Mouse (Mus musculus): ENCODE results near the gene Atg4c.

GRCm38 (mm10) chr4:99229371-99229770, 35.6 kb downstream of the Atg4c start:
- TF ChIP-seq CTCF (IDR thresholded peaks at IDR 0.05) (no peak), POLR2A (IDR thresholded peaks at IDR 0.05; ENCODE audit: insufficient read depth, low read depth, low read length) (no peak), EP300 (IDR thresholded peaks at IDR 0.05; ENCODE audit: insufficient read depth, low read depth, low read length) (no peak)
